Mouse (Mus musculus) lung, postnatal 0 days (tissue): ENCODE results near the gene Lclat1. TPM values are rescaled to one million over a fixed set of nuclear protein-coding genes. Genes with fewer than 3 reads are reported as not detected.

Experiments used
- ATAC-seq: fragments of 200-750 bp; cut with Nextera tagmentation; 2 replicates; pipeline ENCODE4 v1.8.0; 2017; ENCODE audit warnings: moderate library complexity
- DNase-seq: peaks from one replicate; pipeline ENCODE4 v3.0.0-alpha.2; 2016; ENCODE audit warnings: low spot score
- H3K27ac ChIP-seq: fragments of 300-500 bp; sonication (generic); 2 replicates; pipeline ENCODE4 v1.5.1; 2014; ENCODE audit warnings: antibody characterized with exemption, mild to moderate bottlenecking, low read length, mixed read lengths
- H3K27me3 ChIP-seq: fragments of 300-500 bp; sonication (generic); replicated peaks from 2 replicates; pipeline ENCODE4 v1.6.1; 2014; ENCODE audit warnings: low read length, mixed read lengths; ENCODE audit not compliant: insufficient read depth
- H3K36me3 ChIP-seq: fragments of 300-500 bp; sonication (generic); 2 replicates; pipeline ENCODE4 v1.6.1; 2014; ENCODE audit warnings: low read length, mixed read lengths; ENCODE audit not compliant: insufficient read depth
- H3K4me1 ChIP-seq: fragments of 300-500 bp; sonication (generic); 2 replicates; pipeline ENCODE4 v1.6.1; 2014; ENCODE audit warnings: antibody characterized with exemption, low read depth, low read length, mixed read lengths; ENCODE audit not compliant: insufficient read depth
- H3K4me2 ChIP-seq: fragments of 300-500 bp; sonication (generic); replicated peaks from 2 replicates; pipeline ENCODE4 v1.6.1; 2014; ENCODE audit warnings: low read depth, mild to moderate bottlenecking, low read length, moderate library complexity, mixed read lengths
- H3K4me3 ChIP-seq: fragments of 300-500 bp; sonication (generic); 2 replicates; pipeline ENCODE4 v1.5.1; 2014; ENCODE audit warnings: low read depth, low read length
- H3K9ac ChIP-seq: fragments of 300-500 bp; sonication (generic); replicated peaks from 2 replicates; pipeline ENCODE4 v1.6.1; 2014; ENCODE audit warnings: low read depth, mild to moderate bottlenecking
- H3K9me3 ChIP-seq: fragments of 300-500 bp; sonication (generic); 2 replicates; pipeline ENCODE4 v1.6.1; 2016; ENCODE audit warnings: low read length, mixed read lengths
- CTCF ChIP-seq: IDR thresholded peaks from 2 replicates; pipeline ENCODE4 v1.5.1; 2016; ENCODE audit warnings: antibody characterized with exemption, mild to moderate bottlenecking
- EP300 ChIP-seq: IDR thresholded peaks from 2 replicates; pipeline ENCODE4 v1.6.1; 2016; ENCODE audit warnings: antibody characterized with exemption, mild to moderate bottlenecking, control low read depth
- WGBS: fragments of 180-500 bp; shearing (Covaris S2); extraction: QIAGEN DNeasy Blood & Tissue Kit; methylation state at CpG from one replicate; pipeline ENCODE4 v1.1.7; 2014; 5-methylcytosine and 5-hydroxymethylcytosine counted together
- polyA plus RNA-seq: library from polyadenylated mRNA; unstranded; fragments of >200 nt; fragmentation: Nextera tagmentation; extraction: Ambion mirVana; gene quantifications from 2 replicates; pipeline ENCODE4 v1.2.1, GENCODE M21; 2015

Lclat1 gene
- polyA plus RNA-seq, 1 experiment from 2014 or later, result 10.2 TPM

- H3K27ac ChIP-seq, result no peak overlapping the region
- no peak overlapping the region for H3K4me3 ChIP-seq
- ATAC-seq (no peak), DNase-seq (no peak)
- H3K4me1 ChIP-seq, result peaks cover 3% of the 10 kb centered on the region; the same call in 1 of the 2 replicates
- H3K9me3 ChIP-seq, result no peaks in the 10 kb centered on the region
- H3K9ac ChIP-seq, result no peak overlapping the region
- WGBS, result 86% methylated on average over 2 of the region's 2 CpGs
- H3K4me2 ChIP-seq, result no peak overlapping the region
- no peaks in the 10 kb centered on the region for H3K27me3 ChIP-seq
- TF ChIP-seq CTCF (no peak), EP300 (no peak)
- H3K36me3 ChIP-seq, result no peaks in the 10 kb centered on the region
These were observed 118.8 kb downstream of the Lclat1 start for GRCm38 (mm10) chr17:73226595-73226994.

GRCm38 (mm10) chr17:73227361-73227760, 119.6 kb downstream of the Lclat1 start:
- H3K27me3 ChIP-seq, result no peaks in the 10 kb centered on the region
- H3K4me3 ChIP-seq, result no peak overlapping the region
- ATAC-seq, result no peak
- no peaks in the 10 kb centered on the region for H3K36me3 ChIP-seq
- H3K4me1 ChIP-seq, result no peaks in the 10 kb centered on the region; the same call in 1 of the 2 replicates
- H3K27ac ChIP-seq, result no peak overlapping the region
- no peak for DNase-seq
- TF ChIP-seq CTCF (no peak), EP300 (no peak)
- no peak overlapping the region for H3K4me2 ChIP-seq
- H3K9me3 ChIP-seq, result no peaks in the 10 kb centered on the region
- WGBS, result 85% methylated on average over 3 of the region's 3 CpGs
- H3K9ac ChIP-seq, result no peak overlapping the region

GRCm38 (mm10) chr17:73229445-73230155, 121.8 kb downstream of the Lclat1 start:
- H3K9me3 ChIP-seq, result no peaks in the 10 kb centered on the region
- no peak for DNase-seq
- no peak for TF ChIP-seq CTCF
- no peak for TF ChIP-seq EP300
- no peak overlapping the region for H3K9ac ChIP-seq
- H3K4me3 ChIP-seq, result no peak overlapping the region
- H3K4me2 ChIP-seq, result no peak overlapping the region
- WGBS, result 80% methylated on average over 11 of the region's 11 CpGs
- H3K36me3 ChIP-seq, result no peaks in the 10 kb centered on the region
- no peak overlapping the region for H3K27ac ChIP-seq
- H3K4me1 ChIP-seq, result no peaks in the 10 kb centered on the region; the same call in 1 of the 2 replicates
- H3K27me3 ChIP-seq, result no peaks in the 10 kb centered on the region
- ATAC-seq, result no peak

- Histone ChIP-seq H3K4me2 (no peak overlapping the region), H3K36me3 (no peaks in the 10 kb centered on the region), H3K9ac (no peak overlapping the region), H3K4me3 (no peak overlapping the region), H3K4me1 (no peaks in the 10 kb centered on the region), H3K9me3 (no peaks in the 10 kb centered on the region), H3K27me3 (no peaks in the 10 kb centered on the region), H3K27ac (no peak overlapping the region)
- no peak for ATAC-seq
- TF ChIP-seq CTCF (no peak), EP300 (no peak)
- DNase-seq, result no peak
- WGBS, result 83% methylated on average over 12 of the region's 12 CpGs
These were observed 122.7 kb downstream of the Lclat1 start for GRCm38 (mm10) chr17:73230340-73230989.

- no peak for ATAC-seq
- Histone ChIP-seq H3K36me3 (no peaks in the 10 kb centered on the region), H3K9ac (no peak overlapping the region), H3K9me3 (no peaks in the 10 kb centered on the region), H3K27me3 (no peaks in the 10 kb centered on the region), H3K4me2 (no peak overlapping the region), H3K4me3 (no peak overlapping the region), H3K27ac (no peak overlapping the region), H3K4me1 (no peaks in the 10 kb centered on the region)
- WGBS, result 98% methylated on average over 1 of the region's 1 CpGs
- DNase-seq, result no peak
- TF ChIP-seq CTCF, result no peak
- TF ChIP-seq EP300, result no peak
These were observed 123.6 kb downstream of the Lclat1 start for GRCm38 (mm10) chr17:73231337-73231736.

GRCm38 (mm10) chr17:73232593-73232992, 124.8 kb downstream of the Lclat1 start:
- no peaks in the 10 kb centered on the region for H3K27me3 ChIP-seq
- H3K27ac ChIP-seq, result no peak overlapping the region
- WGBS, result 90% methylated on average over 2 of the region's 2 CpGs
- no peak for ATAC-seq
- no peaks in the 10 kb centered on the region for H3K9me3 ChIP-seq
- no peak overlapping the region for H3K9ac ChIP-seq
- DNase-seq, result no peak
- H3K4me1 ChIP-seq, result no peaks in the 10 kb centered on the region
- H3K36me3 ChIP-seq, result no peaks in the 10 kb centered on the region
- no peak overlapping the region for H3K4me3 ChIP-seq
- TF ChIP-seq CTCF (no peak), EP300 (no peak)
- no peak overlapping the region for H3K4me2 ChIP-seq
